Mouse (Mus musculus) cerebellum, adult 2 months (tissue): ENCODE measurements around the gene Gm49416.

Experiments used
- CTCF ChIP-seq: fragments of 200-500 bp; IDR thresholded peaks from 2 replicates; pipeline ENCODE4 v1.5.1; 2011; ENCODE audit warnings: low read depth, mild to moderate bottlenecking, control low read depth, low read length, moderate library complexity, borderline replicate concordance; ENCODE audit not compliant: insufficient read depth
- POLR2A ChIP-seq: fragments of 200-500 bp; IDR thresholded peaks from 2 replicates; pipeline ENCODE4 v1.6.1; 2011; ENCODE audit warnings: low read length, control low read depth, borderline replicate concordance; ENCODE audit not compliant: insufficient read depth

GRCm38 (mm10) chr19:8839103-8839907 lies 49.4 kb upstream of the Gm49416 start, which contains the start of gene Gng3:
- TF ChIP-seq CTCF (no peak), POLR2A (peak; percentile 79; the same call in 1 of the 2 replicates)
